In genomic region chr11:104461551-104461950, GRCm38 (mm10) we compare ENCODE assay signal across 8 mouse cellular contexts. TPM values are rescaled to one million over a fixed set of nuclear protein-coding genes. Genes with fewer than 3 reads are reported as not detected.
DNase-seq lines count a peak whose midpoint lies in the region; ATAC-seq and TF ChIP-seq lines count a peak whose summit lies in the region.

No protein-coding gene starts in this region.

- no peaks in the 10 kb centered on the region for H3K4me1 ChIP-seq in heart, adult 2 months (ENCODE audit: control insufficient read depth, insufficient read depth, low read length)
- peaks cover under 1% of the 10 kb centered on the region; the same call in 1 of the 2 replicates for H3K4me1 ChIP-seq in heart, embryonic 12.5 days (replicated peaks)
- H3K4me1 ChIP-seq in kidney, postnatal 0 days (replicated peaks; ENCODE audit: insufficient read depth, low read length), result no peaks in the 10 kb centered on the region

- H3K4me3 ChIP-seq in heart, adult 2 months, result no peak overlapping the region
- no peak overlapping the region for H3K4me3 ChIP-seq in heart, embryonic 12.5 days
- no peak overlapping the region for H3K4me3 ChIP-seq in kidney, postnatal 0 days (replicated peaks; ENCODE audit: low read depth, low read length)

- H3K4me2 ChIP-seq in heart, embryonic 12.5 days, result no peak overlapping the region
- H3K4me2 ChIP-seq in kidney, postnatal 0 days (ENCODE audit: low read length), result no peak overlapping the region

- peak; percentile 95 for TF ChIP-seq CTCF in heart, adult 2 months (IDR thresholded peaks at IDR 0.05)
- TF ChIP-seq CTCF in kidney, postnatal 0 days (IDR thresholded peaks at IDR 0.05; ENCODE audit: low read depth), result peak; percentile 93

- no peaks in the 10 kb centered on the region for H3K9me3 ChIP-seq in heart, embryonic 12.5 days (replicated peaks)
- H3K9me3 ChIP-seq in kidney, postnatal 0 days (replicated peaks; ENCODE audit: low read length), result no peaks in the 10 kb centered on the region

- no peak overlapping the region for H3K9ac ChIP-seq in heart, adult 2 months (ENCODE audit: low read depth, low read length)
- no peak overlapping the region for H3K9ac ChIP-seq in heart, embryonic 12.5 days
- no peak overlapping the region for H3K9ac ChIP-seq in kidney, postnatal 0 days (ENCODE audit: low read depth, low read length)

- TF ChIP-seq POLR2A in heart, adult 2 months (IDR thresholded peaks at IDR 0.05; ENCODE audit: insufficient read depth, low read depth, low read length), result no peak

- peak in 1 of 2 experiments; percentile 20 for DNase-seq in heart, adult 2 months
- peak; percentile 64 for DNase-seq in urinary bladder, postnatal 14 days (ENCODE audit: low spot score)
- DNase-seq in urinary bladder, adult 2 months (ENCODE audit: low spot score), result no peak
- peak; percentile 86 for DNase-seq in cerebellum, adult 9-10 months
- DNase-seq in kidney, postnatal 0 days (ENCODE audit: low spot score), result peak; percentile 91
- DNase-seq in lung, postnatal 10 days, result peak; percentile 84
- DNase-seq in thymus, postnatal 4 days, result peak; percentile 65

- intact Hi-C loops in heart, adult 2 months (cut with DNase I), result loop anchor here (1.0 to 2.0 kb wide), 2 partner anchors 115 to 146 kb away; no protein-coding TSS in a partner anchor

- no peak for ATAC-seq in heart, embryonic 12.5 days (ENCODE audit: insufficient number of reproducible peaks, low FRiP score)
- ATAC-seq in kidney, postnatal 0 days (replicated peaks; ENCODE audit: low FRiP score, low read depth), result no peak

- H3K36me3 ChIP-seq in heart, adult 2 months (ENCODE audit: control insufficient read depth, insufficient read depth, low read length), result no peaks in the 10 kb centered on the region
- H3K36me3 ChIP-seq in heart, embryonic 12.5 days, result peaks cover 33% of the 10 kb centered on the region; the same call in 1 of the 2 replicates
- peaks cover 3% of the 10 kb centered on the region; the same call in 1 of the 2 replicates for H3K36me3 ChIP-seq in kidney, postnatal 0 days (ENCODE audit: insufficient read depth, low read length)

- no peak overlapping the region for H3K27ac ChIP-seq in heart, adult 2 months
- H3K27ac ChIP-seq in heart, embryonic 12.5 days (ENCODE audit: poor library complexity, severe bottlenecking), result no peak overlapping the region
- H3K27ac ChIP-seq in kidney, postnatal 0 days, result no peak overlapping the region

- H3K27me3 ChIP-seq in heart, adult 2 months (ENCODE audit: control insufficient read depth, insufficient read depth, low read length), result no peaks in the 10 kb centered on the region
- no peaks in the 10 kb centered on the region for H3K27me3 ChIP-seq in heart, embryonic 12.5 days (replicated peaks)
- no peaks in the 10 kb centered on the region for H3K27me3 ChIP-seq in kidney, postnatal 0 days (ENCODE audit: insufficient read depth, low read length)

- H3K79me2 ChIP-seq in heart, adult 2 months (replicated peaks; ENCODE audit: control insufficient read depth, insufficient read depth, low read length), result peaks cover 3% of the 10 kb centered on the region; the same call in 1 of the 2 replicates

- no peak for TF ChIP-seq EP300 in heart, adult 2 months (IDR thresholded peaks at IDR 0.05; ENCODE audit: insufficient read depth, low read depth, low read length)

RNA-seq across cellular contexts. Expression of gene Kansl1, which starts 7.1 kb away (rescaled TPM):
- 10 to 100 TPM; 26.8 to 27.1 TPM for total RNA-seq in heart, adult 2 months (2021)
- 30.1 and 39.5 TPM in 2 replicates for polyA plus RNA-seq in heart, adult 2 months (2012; rRNA removed)
- 18.1 and 20.4 TPM in 2 replicates for polyA plus RNA-seq in heart, embryonic 12.5 days (2016; fragmentation: Nextera tagmentation; extraction: Ambion mirVana)
- polyA plus RNA-seq in urinary bladder, adult 2 months (2012; rRNA removed), result 44.5 and 47.8 TPM in 2 replicates
- 17.1 and 17.5 TPM in 2 replicates for polyA plus RNA-seq in kidney, postnatal 0 days (2015; fragmentation: Nextera tagmentation; extraction: Ambion mirVana)
